Mouse (Mus musculus) heart, adult 10 weeks (tissue): ENCODE data around the gene Pip4k2b. TPM values are rescaled to one million over a fixed set of nuclear protein-coding genes. Genes with fewer than 3 reads are reported as not detected.

Experiments used
- polyA plus RNA-seq: library from polyadenylated mRNA; stranded (reverse); fragments of 350-450 nt; fragmentation: Illumina TruSeq; extraction: RNeasy Lipid Tissue Mini Kit (QIAGEN cat#74804); gene quantifications from one replicate; pipeline ENCODE4 v1.2.3, GENCODE M21; 2014; ENCODE audit warnings: low read depth, low replicate concordance

The Pip4k2b gene
- polyA plus RNA-seq, result 19.2 TPM

GRCm38 (mm10) chr11:97744063-97744717 lies at the start of gene Pip4k2b:
Gene Pip4k2b, minus strand, starts transcription at chr11:97744704.

GRCm38 (mm10) chr11:97781832-97782563 lies 37.5 kb upstream of the Pip4k2b start, which contains the start of gene Rpl23:
Gene Rpl23, minus strand, starts transcription at chr11:97782437.

GRCm38 (mm10) chr11:97775808-97776496 lies 31.4 kb upstream of the Pip4k2b start, which contains the start of gene 1700001P01Rik:
Gene 1700001P01Rik, minus strand, starts transcription at chr11:97775918.

GRCm38 (mm10) chr11:97766154-97766881 lies 21.8 kb upstream of the Pip4k2b start, which contains the start of gene Cwc25:
Gene Cwc25, minus strand, starts transcription at chr11:97766556.

GRCm38 (mm10) chr11:97703039-97703826 lies 41.3 kb downstream of the Pip4k2b start, which contains the start of gene Psmb3:
Gene Psmb3, plus strand, starts transcription at chr11:97703399.

GRCm38 (mm10) chr11:97700003-97700745 lies 44.3 kb downstream of the Pip4k2b start, which contains the start of gene Pcgf2:
Gene Pcgf2, minus strand, starts transcription at chr11:97700497.

GRCm38 (mm10) chr11:97685613-97686321 lies 58.7 kb downstream of the Pip4k2b start, which contains the start of gene Cisd3:
Gene Cisd3, plus strand, starts transcription at chr11:97685826.

Other genes starting within 250 kb of the Pip4k2b start
- gene 4933428G20Rik, start 244.4 kb downstream of the Pip4k2b start, polyA plus RNA-seq, result not detected
- gene Srcin1, start 168.5 kb downstream of the Pip4k2b start, polyA plus RNA-seq, result 0.26 TPM
- 0.63 TPM for gene Epop, start 115.0 kb downstream of the Pip4k2b start, polyA plus RNA-seq
- gene Mllt6, start 81.3 kb downstream of the Pip4k2b start, polyA plus RNA-seq, result 47.4 TPM
- gene Cisd3, start 58.9 kb downstream of the Pip4k2b start, polyA plus RNA-seq, result 97.2 TPM
- 6.2 TPM for gene Pcgf2, start 44.2 kb downstream of the Pip4k2b start, polyA plus RNA-seq
- gene Psmb3, start 41.3 kb downstream of the Pip4k2b start, polyA plus RNA-seq, result 199 TPM
- 6.9 TPM for gene Cwc25, start 21.9 kb upstream of the Pip4k2b start, polyA plus RNA-seq
- not detected for gene 1700001P01Rik, start 31.2 kb upstream of the Pip4k2b start, polyA plus RNA-seq
- gene Rpl23, start 37.7 kb upstream of the Pip4k2b start, polyA plus RNA-seq, result 536 TPM
- gene Lasp1, start 54.3 kb upstream of the Pip4k2b start, polyA plus RNA-seq, result 27.6 TPM
- 1.1 TPM for gene B230217C12Rik, start 96.1 kb upstream of the Pip4k2b start, polyA plus RNA-seq
- 1.3 TPM for gene Fbxo47, start 139.4 kb upstream of the Pip4k2b start, polyA plus RNA-seq
- gene Plxdc1, start 241.7 kb upstream of the Pip4k2b start, polyA plus RNA-seq, result 5.4 TPM